ENCODE assay signal across 21 mouse cellular contexts in the genomic region with DNA sequence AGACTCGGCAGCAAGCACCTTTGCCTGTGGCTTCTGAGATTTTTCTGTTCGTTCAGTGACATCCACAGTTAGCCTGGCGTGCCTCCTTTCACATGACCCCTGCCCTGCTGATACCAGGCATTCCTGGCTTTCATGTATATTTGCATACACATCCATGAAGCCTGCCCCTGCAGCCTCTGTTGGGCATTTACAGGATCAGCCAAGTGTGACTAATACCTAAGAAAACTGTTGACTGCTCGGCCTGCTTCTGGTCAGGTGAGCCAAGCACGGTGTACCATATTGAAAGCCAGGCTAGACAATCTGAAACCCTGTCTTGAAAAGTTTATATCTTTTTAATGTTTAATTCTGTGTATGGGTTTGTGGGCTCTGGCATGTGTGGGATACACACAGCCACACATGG. TPM values are rescaled to one million over a fixed set of nuclear protein-coding genes. Genes with fewer than 3 reads are reported as not detected.
DNase-seq lines count a peak whose midpoint lies in the region; ATAC-seq and TF ChIP-seq lines count a peak whose summit lies in the region.
"Had no signal": no experiment of that assay in that cellular context is flagged by ENCODE, and none has a peak within 500 bp of the region (broad histone marks: within the 10 kb centered on the region; RNA-seq: fewer than 3 reads in every experiment).

No protein-coding gene starts in this region.

- TF ChIP-seq CTCF in heart, postnatal 0 days (IDR thresholded peaks at IDR 0.05; ENCODE audit: low read depth): no peak
- no peak for TF ChIP-seq CTCF in lung, embryonic 14.5 days (IDR thresholded peaks at IDR 0.05; ENCODE audit: low read depth)

- 69% methylated on average over 5 of the region's 5 CpGs for WGBS in heart, postnatal 0 days
- 81% methylated on average over 5 of the region's 5 CpGs for WGBS in heart, embryonic 11.5 days (ENCODE audit: insufficient replicate concordance)
- 72% methylated on average over 5 of the region's 5 CpGs for WGBS in lung, embryonic 14.5 days
- 72% methylated on average over 5 of the region's 5 CpGs for WGBS in kidney, embryonic 15.5 days

- no peaks in the 10 kb centered on the region for H3K9me3 ChIP-seq in heart, postnatal 0 days (replicated peaks; ENCODE audit: control insufficient read depth, low read length)
- H3K9me3 ChIP-seq in heart, embryonic 11.5 days (replicated peaks; ENCODE audit: control insufficient read depth, low read length): no peaks in the 10 kb centered on the region
- H3K9me3 ChIP-seq in lung, embryonic 14.5 days (ENCODE audit: low read depth, low read length): no peaks in the 10 kb centered on the region
- no peaks in the 10 kb centered on the region for H3K9me3 ChIP-seq in kidney, embryonic 15.5 days (replicated peaks)
- H3K9me3 ChIP-seq: forebrain, embryonic 12.5 days; limb, embryonic 13.5 days had no signal

- no peak overlapping the region for H3K9ac ChIP-seq in heart, postnatal 0 days (replicated peaks; ENCODE audit: low read depth, low read length)
- H3K9ac ChIP-seq in heart, embryonic 11.5 days (ENCODE audit: low read depth, low read length): no peak overlapping the region
- no peak overlapping the region for H3K9ac ChIP-seq in lung, embryonic 14.5 days
- no peak overlapping the region for H3K9ac ChIP-seq in kidney, embryonic 15.5 days
- H3K9ac ChIP-seq: forebrain, embryonic 12.5 days; limb, embryonic 13.5 days; liver, embryonic 14.5 days had no signal

- no peak overlapping the region for H3ac ChIP-seq in myocyte (ENCODE audit: control insufficient read depth, insufficient read length)

- 0 out of 2 replicates have a peak, but pooled peaks cover 4% of the 10 kb centered on the region for H3K4me1 ChIP-seq in heart, postnatal 0 days (ENCODE audit: control insufficient read depth, insufficient read depth)
- H3K4me1 ChIP-seq in heart, embryonic 11.5 days (ENCODE audit: control insufficient read depth, insufficient read depth, low read length): 0 out of 2 replicates have a peak, but pooled peaks cover 5% of the 10 kb centered on the region
- no peaks in the 10 kb centered on the region for H3K4me1 ChIP-seq in lung, embryonic 14.5 days (ENCODE audit: insufficient read depth)
- peaks cover 13% of the 10 kb centered on the region for H3K4me1 ChIP-seq in kidney, embryonic 15.5 days
- H3K4me1 ChIP-seq: limb, embryonic 13.5 days had no signal

- H3K27me3 ChIP-seq in heart, postnatal 0 days (ENCODE audit: control insufficient read depth, insufficient read depth, low read length): no peaks in the 10 kb centered on the region
- H3K27me3 ChIP-seq in heart, embryonic 11.5 days (ENCODE audit: control insufficient read depth, insufficient read depth, low read length): no peaks in the 10 kb centered on the region
- no peaks in the 10 kb centered on the region for H3K27me3 ChIP-seq in lung, embryonic 14.5 days (ENCODE audit: insufficient read depth, low read length)
- no peaks in the 10 kb centered on the region for H3K27me3 ChIP-seq in kidney, embryonic 15.5 days
- H3K27me3 ChIP-seq in myocyte (ENCODE audit: control insufficient read depth, insufficient read depth, insufficient read length): no peaks in the 10 kb centered on the region
- H3K27me3 ChIP-seq: forebrain, embryonic 12.5 days; limb, embryonic 13.5 days had no signal

- no peak for TF ChIP-seq POLR2A in myocyte (IDR thresholded peaks at IDR 0.05; ENCODE audit: insufficient read length, low read depth)

- no peaks in the 10 kb centered on the region for H3K79me2 ChIP-seq in myocyte (ENCODE audit: control insufficient read depth, insufficient read depth)

- TF ChIP-seq EP300 in heart, postnatal 0 days (IDR thresholded peaks at IDR 0.05; ENCODE audit: low read depth): no peak

- ATAC-seq in heart, postnatal 0 days (ENCODE audit: insufficient read depth, low read depth): no peak
- no peak for ATAC-seq in heart, embryonic 11.5 days (replicated peaks; ENCODE audit: insufficient number of reproducible peaks, low FRiP score, low TSS enrichment)
- ATAC-seq in lung, embryonic 14.5 days (ENCODE audit: insufficient read depth): no peak
- ATAC-seq in kidney, embryonic 15.5 days (replicated peaks; ENCODE audit: low FRiP score): no peak
- ATAC-seq: midbrain, embryonic 16.5 days had no signal

- H3K4me2 ChIP-seq in heart, postnatal 0 days (ENCODE audit: low read depth, low read length): no peak overlapping the region
- no peak overlapping the region for H3K4me2 ChIP-seq in heart, embryonic 11.5 days
- no peak overlapping the region for H3K4me2 ChIP-seq in lung, embryonic 14.5 days
- H3K4me2 ChIP-seq in kidney, embryonic 15.5 days: no peak overlapping the region
- no peak overlapping the region for H3K4me2 ChIP-seq in myocyte (ENCODE audit: low read depth)
- H3K4me2 ChIP-seq: forebrain, embryonic 12.5 days; limb, embryonic 13.5 days had no signal

- H3K27ac ChIP-seq in heart, postnatal 0 days (ENCODE audit: low read depth): peak overlapping the region; percentile 47
- no peak overlapping the region for H3K27ac ChIP-seq in heart, embryonic 11.5 days (ENCODE audit: low read depth, low read length)
- peak overlapping the region; percentile 28; the same call in 1 of the 2 replicates for H3K27ac ChIP-seq in lung, embryonic 14.5 days (ENCODE audit: low read depth)
- H3K27ac ChIP-seq in kidney, embryonic 15.5 days: peak overlapping the region; percentile 46; the same call in 1 of the 2 replicates
- H3K27ac ChIP-seq: forebrain, embryonic 12.5 days; limb, embryonic 13.5 days; liver, embryonic 14.5 days had no signal

- DNase-seq in heart, postnatal 0 days (ENCODE audit: low spot score): no peak
- DNase-seq in lung, embryonic 14.5 days: no peak
- DNase-seq in lung, postnatal 25 days (ENCODE audit: low spot score): no peak
- no peak for DNase-seq in testis, postnatal 10 days (ENCODE audit: low spot score)
- DNase-seq: adrenal gland, adult 8-10 months; cerebellum, adult 9-11 months; lung, postnatal 36 days; thymus, postnatal 14 days had no signal

- no peak overlapping the region for H3K4me3 ChIP-seq in heart, postnatal 0 days (ENCODE audit: low read depth, low read length)
- H3K4me3 ChIP-seq in heart, embryonic 11.5 days (ENCODE audit: low read depth, low read length): no peak overlapping the region
- no peak overlapping the region for H3K4me3 ChIP-seq in lung, embryonic 14.5 days (ENCODE audit: low read depth, low read length)
- H3K4me3 ChIP-seq in kidney, embryonic 15.5 days (replicated peaks): no peak overlapping the region
- no peak overlapping the region for H3K4me3 ChIP-seq in myocyte
- H3K4me3 ChIP-seq: forebrain, embryonic 12.5 days; limb, embryonic 13.5 days had no signal

- peaks cover 46% of the 10 kb centered on the region for H3K36me3 ChIP-seq in heart, postnatal 0 days (replicated peaks; ENCODE audit: control insufficient read depth, insufficient read depth, low read length)
- H3K36me3 ChIP-seq in heart, embryonic 11.5 days (ENCODE audit: control insufficient read depth, insufficient read depth, low read length): 0 out of 2 replicates have a peak, but pooled peaks cover 7% of the 10 kb centered on the region
- peaks cover 26% of the 10 kb centered on the region for H3K36me3 ChIP-seq in lung, embryonic 14.5 days (ENCODE audit: insufficient read depth)
- H3K36me3 ChIP-seq in kidney, embryonic 15.5 days: peaks cover 46% of the 10 kb centered on the region
- H3K36me3 ChIP-seq in myocyte (ENCODE audit: control insufficient read depth, insufficient read depth): peaks cover 23% of the 10 kb centered on the region

RNA-seq across cellular contexts. Expression of a gene that starts 9.7 kb away (rescaled TPM):
- 6.5 and 11.4 TPM in 2 replicates for total RNA-seq in heart, postnatal 0 days (2014; rRNA removed; ENCODE audit: low replicate concordance)
- polyA plus RNA-seq in heart, postnatal 0 days (2015; fragmentation: Nextera tagmentation; extraction: Ambion mirVana): 11.7 TPM in 2 replicates
- polyA plus RNA-seq in heart, embryonic 11.5 days (2014; fragmentation: Nextera tagmentation; extraction: Ambion mirVana): 13.7 and 15.9 TPM in 2 replicates
- 27.0 and 27.1 TPM in 2 replicates for polyA plus RNA-seq in lung, embryonic 14.5 days (2014; fragmentation: Nextera tagmentation; extraction: Ambion mirVana)
- polyA plus RNA-seq in kidney, embryonic 15.5 days (2015; fragmentation: Nextera tagmentation; extraction: Ambion mirVana): 30.5 and 33.8 TPM in 2 replicates
- 31.7 TPM for polyA plus RNA-seq in myocyte (2012; fragmentation: generic; extraction: Trizol)

RNA-seq across cellular contexts. Expression of a gene that starts 26.4 kb away (rescaled TPM):
- total RNA-seq in heart, postnatal 0 days (2014; rRNA removed; ENCODE audit: low replicate concordance): 57.9 and 65.2 TPM in 2 replicates
- polyA plus RNA-seq in heart, postnatal 0 days (2015; fragmentation: Nextera tagmentation; extraction: Ambion mirVana): 14.1 and 18.2 TPM in 2 replicates
- polyA plus RNA-seq in heart, embryonic 11.5 days (2014; fragmentation: Nextera tagmentation; extraction: Ambion mirVana): 24.5 and 27.3 TPM in 2 replicates
- polyA plus RNA-seq in lung, embryonic 14.5 days (2014; fragmentation: Nextera tagmentation; extraction: Ambion mirVana): 42.3 and 51.0 TPM in 2 replicates
- 38.5 and 44.8 TPM in 2 replicates for polyA plus RNA-seq in kidney, embryonic 15.5 days (2015; fragmentation: Nextera tagmentation; extraction: Ambion mirVana)
- polyA plus RNA-seq in myocyte (2012; fragmentation: generic; extraction: Trizol): 19.0 TPM

RNA-seq across cellular contexts. Expression of a gene that starts 26.4 kb away (rescaled TPM):
- 12.5 and 16.1 TPM in 2 replicates for total RNA-seq in heart, postnatal 0 days (2014; rRNA removed; ENCODE audit: low replicate concordance)
- 12.6 and 13.5 TPM in 2 replicates for polyA plus RNA-seq in heart, postnatal 0 days (2015; fragmentation: Nextera tagmentation; extraction: Ambion mirVana)
- 19.3 and 21.4 TPM in 2 replicates for polyA plus RNA-seq in heart, embryonic 11.5 days (2014; fragmentation: Nextera tagmentation; extraction: Ambion mirVana)
- 27.0 and 30.3 TPM in 2 replicates for polyA plus RNA-seq in lung, embryonic 14.5 days (2014; fragmentation: Nextera tagmentation; extraction: Ambion mirVana)
- polyA plus RNA-seq in kidney, embryonic 15.5 days (2015; fragmentation: Nextera tagmentation; extraction: Ambion mirVana): 33.4 and 39.1 TPM in 2 replicates
- 19.1 TPM for polyA plus RNA-seq in myocyte (2012; fragmentation: generic; extraction: Trizol)

RNA-seq across cellular contexts. Expression of a gene that starts 39.4 kb away (rescaled TPM):
- total RNA-seq in heart, postnatal 0 days (2014; rRNA removed; ENCODE audit: low replicate concordance): not detected in 2 replicates
- 0.05 TPM in 1 of 2 replicates, not detected in the other for polyA plus RNA-seq in heart, postnatal 0 days (2015; fragmentation: Nextera tagmentation; extraction: Ambion mirVana)
- 0.25 and 0.40 TPM in 2 replicates for polyA plus RNA-seq in heart, embryonic 11.5 days (2014; fragmentation: Nextera tagmentation; extraction: Ambion mirVana)
- polyA plus RNA-seq in lung, embryonic 14.5 days (2014; fragmentation: Nextera tagmentation; extraction: Ambion mirVana): 0.16 and 0.26 TPM in 2 replicates
- polyA plus RNA-seq in kidney, embryonic 15.5 days (2015; fragmentation: Nextera tagmentation; extraction: Ambion mirVana): 0.19 and 0.26 TPM in 2 replicates
- 0.04 TPM for polyA plus RNA-seq in myocyte (2012; fragmentation: generic; extraction: Trizol)
- total RNA-seq: gastrocnemius, adult 8-10 months; granulocyte monocyte progenitor cell, adult 5-6 weeks; hematopoietic stem cell, adult 5-6 weeks; layer of hippocampus, postnatal 14 days; left cerebral cortex, postnatal 14 days had no signal
- polyA plus RNA-seq: large intestine, adult 2 months had no signal

RNA-seq across cellular contexts. Expression of a gene that starts 40.0 kb away (rescaled TPM):
- total RNA-seq in heart, postnatal 0 days (2014; rRNA removed; ENCODE audit: low replicate concordance): 86.1 and 96.0 TPM in 2 replicates
- polyA plus RNA-seq in heart, postnatal 0 days (2015; fragmentation: Nextera tagmentation; extraction: Ambion mirVana): 42.9 and 43.8 TPM in 2 replicates
- 30.2 and 31.2 TPM in 2 replicates for polyA plus RNA-seq in heart, embryonic 11.5 days (2014; fragmentation: Nextera tagmentation; extraction: Ambion mirVana)
- polyA plus RNA-seq in lung, embryonic 14.5 days (2014; fragmentation: Nextera tagmentation; extraction: Ambion mirVana): 53.2 and 57.7 TPM in 2 replicates
- polyA plus RNA-seq in kidney, embryonic 15.5 days (2015; fragmentation: Nextera tagmentation; extraction: Ambion mirVana): 53.4 and 60.0 TPM in 2 replicates
- polyA plus RNA-seq in myocyte (2012; fragmentation: generic; extraction: Trizol): 94.7 TPM
